Mouse (Mus musculus) layer of hippocampus, adult 18-20 months (tissue): ENCODE measurements at regions not wholly inside any gene's neighbourhood (a gene's known extent, or its start where the extent isn't known, plus 50 kb on each side); places are given as distances from the start of the nearest gene placed in this dataset.
A peak's percentile ranks its signal among the peaks of the same experiment; 100 is the strongest.
"Not testable (repeated sequence)": the region's sequence is repeated elsewhere in the genome, so short reads cannot be mapped to it uniquely, and the experiment has no call there.

Experiments
- DNase-seq, 2 experiments: peaks; one replicate each; pipeline ENCODE4 v3.0.0; 2022; ENCODE audit warnings: low spot score in 2 of 2

- no peak for DNase-seq
Measured at GRCm38 (mm10) chr3:114627103-114627502, 276.8 kb upstream of the Olfm3 start.

GRCm38 (mm10) chr3:114635362-114635761, 268.5 kb upstream of the Olfm3 start:
- peak in 1 of 2 experiments; percentile 1 for DNase-seq

- DNase-seq, result no peak
Measured at GRCm38 (mm10) chr3:114647957-114648356, 255.9 kb upstream of the Olfm3 start.

- DNase-seq, result no peak
Measured at GRCm38 (mm10) chr3:114697946-114698345, 205.9 kb upstream of the Olfm3 start.

- no peak for DNase-seq
Measured at GRCm38 (mm10) chr3:114725131-114725530, 178.7 kb upstream of the Olfm3 start.

GRCm38 (mm10) chr3:114736426-114736825, 167.5 kb upstream of the Olfm3 start:
- no peak for DNase-seq

- DNase-seq, result no peak
Measured at GRCm38 (mm10) chr3:114744206-114744605, 159.7 kb upstream of the Olfm3 start.

- DNase-seq, result no peak
Measured at GRCm38 (mm10) chr3:114745131-114745530, 158.7 kb upstream of the Olfm3 start.

GRCm38 (mm10) chr3:114757313-114757712, 146.6 kb upstream of the Olfm3 start:
- no peak for DNase-seq

- no peak for DNase-seq
Measured at GRCm38 (mm10) chr3:114758592-114758991, 145.3 kb upstream of the Olfm3 start.

- no peak for DNase-seq
Measured at GRCm38 (mm10) chr3:114759290-114760002, 144.4 kb upstream of the Olfm3 start.

- DNase-seq, result not testable (repeated sequence)
Measured at GRCm38 (mm10) chr3:114762373-114762772, 141.5 kb upstream of the Olfm3 start.

GRCm38 (mm10) chr3:114789082-114789481, 114.8 kb upstream of the Olfm3 start:
- DNase-seq, result no peak

- no peak for DNase-seq
Measured at GRCm38 (mm10) chr3:114790005-114790404, 113.9 kb upstream of the Olfm3 start.

- DNase-seq, result no peak
Measured at GRCm38 (mm10) chr3:114833120-114833519, 70.8 kb upstream of the Olfm3 start.
